Mouse (Mus musculus) G1E (cell line): ENCODE measurements around the gene Tlr13. TPM values are rescaled to one million over a fixed set of nuclear protein-coding genes. Genes with fewer than 3 reads are reported as not detected.

Experiments
- ATAC-seq: 2 replicates; pipeline ENCODE4 v1.8.0; 2016; ENCODE audit warnings: mild to moderate bottlenecking; ENCODE audit not compliant: insufficient number of reproducible peaks, poor library complexity, low FRiP score, severe bottlenecking; ENCODE audit errors: extremely low read depth
- DNase-seq: peaks from one replicate; pipeline ENCODE4 v3.0.0; 2012; ENCODE audit warnings: low spot score
- H3K27me3 ChIP-seq: 2 replicates; pipeline ENCODE4 v1.6.1; 2012; ENCODE audit warnings: mild to moderate bottlenecking, low read length, inconsistent platforms; ENCODE audit not compliant: insufficient read depth
- H3K36me3 ChIP-seq: replicated peaks from 2 replicates; pipeline ENCODE3; 2012; ENCODE audit warnings: mild to moderate bottlenecking, inconsistent platforms
- H3K4me1 ChIP-seq: 2 replicates; pipeline ENCODE4 v1.6.1; 2012; ENCODE audit warnings: low read depth, low read length, inconsistent platforms, mixed read lengths; ENCODE audit not compliant: insufficient read depth
- H3K4me3 ChIP-seq: 2 replicates; pipeline ENCODE4 v1.5.1; 2012; ENCODE audit warnings: low read depth, mild to moderate bottlenecking, inconsistent platforms, low read length, moderate library complexity, mixed read lengths
- H3K9me3 ChIP-seq: replicated peaks from 2 replicates; pipeline ENCODE4 v1.6.1; 2012; ENCODE audit warnings: inconsistent platforms
- CTCF ChIP-seq: IDR thresholded peaks from 2 replicates; pipeline ENCODE4 v1.5.1; 2012; ENCODE audit warnings: low read depth, low read length, inconsistent platforms, mixed read lengths
- GATA1 ChIP-seq: IDR thresholded peaks from 2 replicates; pipeline ENCODE4 v1.6.1; 2012; ENCODE audit warnings: borderline replicate concordance, low read length, inconsistent platforms, mixed read lengths
- GATA2 ChIP-seq: IDR thresholded peaks from 2 replicates; pipeline ENCODE4 v1.6.1; 2012; ENCODE audit warnings: low read depth, low read length, inconsistent platforms, borderline replicate concordance
- POLR2AphosphoS5 ChIP-seq: IDR thresholded peaks from 2 replicates; pipeline ENCODE4 v1.6.1; 2012; ENCODE audit warnings: low read depth, low read length, inconsistent platforms; ENCODE audit not compliant: insufficient replicate concordance
- TAL1 ChIP-seq: conservative IDR thresholded peaks from 2 replicates; pipeline ENCODE4 v1.6.1; 2012; ENCODE audit warnings: low read depth, low read length, inconsistent platforms, mixed read lengths
- polyA plus RNA-seq: library from polyadenylated mRNA; stranded (reverse); fragments of >175 nt; gene quantifications from 2 replicates; pipeline ENCODE4 v1.2.3, GENCODE M21; 2012
- total RNA-seq, 2 experiments: library from RNA; stranded (forward) in 1 of 2; stranded (reverse) in 1 of 2; fragments of 200-1000 nt in 1 of 2; fragments of >200 nt in 1 of 2; fragmentation: Nextera tagmentation in 1 of 2; gene quantifications; 2 replicates each; pipeline ENCODE4 v1.2.3; 2014 to 2017

Gene Tlr13
- total and polyA plus RNA-seq, 3 experiments: 0.11 TPM; not detected in 2

DNA sequence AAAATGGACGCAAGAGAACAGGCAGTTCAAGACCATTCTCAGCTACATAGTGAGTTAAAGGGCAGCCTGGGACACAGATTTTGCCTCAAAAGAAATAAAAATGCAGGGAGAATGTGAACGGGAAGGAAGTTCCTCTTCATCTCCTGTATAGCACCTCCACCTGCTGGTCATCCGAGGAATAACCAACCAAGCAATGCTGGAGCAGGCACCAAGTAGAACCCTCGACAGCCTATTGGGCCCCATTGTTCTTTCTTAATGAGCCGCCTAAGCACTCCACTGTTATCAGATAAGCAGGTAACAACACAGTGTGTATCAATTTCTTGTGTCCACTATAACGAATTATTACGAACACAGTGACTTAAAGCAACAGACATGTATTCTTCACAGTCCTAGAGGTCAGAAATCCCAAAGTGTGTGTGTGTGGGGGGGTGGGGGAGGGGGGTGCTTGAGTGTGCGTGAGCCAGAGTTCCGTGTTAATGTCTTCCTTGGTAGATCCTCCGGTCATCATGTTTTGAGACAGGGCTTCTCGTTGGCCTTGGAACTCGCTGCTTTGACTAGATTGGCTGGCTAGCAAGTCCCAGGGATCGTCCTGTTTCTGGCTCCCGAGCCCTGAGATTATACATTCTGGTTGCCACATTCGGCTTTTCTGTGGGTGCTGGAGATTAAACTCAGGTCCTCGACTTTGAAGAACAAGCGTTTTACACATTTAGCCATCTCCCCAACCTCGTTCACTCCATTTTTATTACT is 28.3 kb downstream of the Tlr13 start:
- H3K36me3 ChIP-seq: no peaks in the 10 kb centered on the region
- TF ChIP-seq GATA2 (no peak), CTCF (peak; percentile 55; the same call in 1 of the 2 replicates), GATA1 (no peak)
- H3K4me1 ChIP-seq: peaks cover 13% of the 10 kb centered on the region
- H3K9me3 ChIP-seq: no peaks in the 10 kb centered on the region
- H3K4me3 ChIP-seq: peak overlapping the region; percentile 27; the same call in 1 of the 2 replicates
- ATAC-seq (peak; percentile 73), DNase-seq (peak; percentile 14)
- H3K27me3 ChIP-seq: peaks cover 2% of the 10 kb centered on the region; the same call in 1 of the 2 replicates

GRCm38 (mm10) chrX:106171853-106172154 is 28.8 kb downstream of the Tlr13 start:
- peaks cover 6% of the 10 kb centered on the region; the same call in 1 of the 2 replicates for H3K27me3 ChIP-seq
- no peaks in the 10 kb centered on the region for H3K36me3 ChIP-seq
- ATAC-seq (no peak), DNase-seq (no peak)
- TF ChIP-seq GATA2: no peak
- TF ChIP-seq POLR2AphosphoS5: no peak
- TF ChIP-seq CTCF: no peak
- no peak for TF ChIP-seq GATA1
- TF ChIP-seq TAL1: no peak
- H3K9me3 ChIP-seq: no peaks in the 10 kb centered on the region
- H3K4me3 ChIP-seq: no peak overlapping the region
- peaks cover 13% of the 10 kb centered on the region for H3K4me1 ChIP-seq

GRCm38 (mm10) chrX:106176331-106176730 is 33.3 kb downstream of the Tlr13 start:
- Histone ChIP-seq H3K9me3 (no peaks in the 10 kb centered on the region), H3K4me3 (no peak overlapping the region), H3K36me3 (no peaks in the 10 kb centered on the region), H3K4me1 (peaks cover 3% of the 10 kb centered on the region; the same call in 1 of the 2 replicates), H3K27me3 (peaks cover 9% of the 10 kb centered on the region; the same call in 1 of the 2 replicates)
- DNase-seq (no peak), ATAC-seq (no peak)
- TF ChIP-seq TAL1 (no peak), GATA1 (no peak), GATA2 (no peak), POLR2AphosphoS5 (no peak), CTCF (no peak)

- Histone ChIP-seq H3K4me3 (no peak overlapping the region), H3K4me1 (peaks cover 17% of the 10 kb centered on the region), H3K27me3 (peaks cover 3% of the 10 kb centered on the region; the same call in 1 of the 2 replicates), H3K36me3 (peaks cover 19% of the 10 kb centered on the region), H3K9me3 (peaks cover 6% of the 10 kb centered on the region)
- ATAC-seq (no peak), DNase-seq (no peak)
- TF ChIP-seq GATA1: no peak
- TF ChIP-seq TAL1: peak; percentile 42
- no peak for TF ChIP-seq CTCF
These were observed 41.3 kb downstream of the Tlr13 start for GRCm38 (mm10) chrX:106184279-106184678.

DNA sequence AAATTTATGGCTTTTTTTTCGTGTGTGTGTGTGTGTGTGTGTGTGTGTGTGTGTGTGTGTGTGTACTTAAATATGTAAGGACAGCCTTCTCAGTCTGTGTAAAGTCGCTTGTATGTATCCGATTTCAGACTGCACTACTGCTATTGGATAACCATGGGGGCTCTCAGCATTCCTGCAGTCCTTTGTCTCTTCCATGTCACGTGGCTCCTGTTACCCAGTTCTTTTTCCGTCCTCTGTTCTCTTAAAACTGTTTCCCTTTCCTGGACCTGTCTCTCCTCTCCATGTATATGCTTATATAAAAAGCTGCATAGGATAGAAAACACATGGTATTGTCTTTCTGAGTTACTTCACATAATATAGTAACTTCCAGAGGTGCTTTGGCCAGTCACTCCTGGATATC is 42.7 kb downstream of the Tlr13 start:
- H3K27me3 ChIP-seq: peaks cover 3% of the 10 kb centered on the region; the same call in 1 of the 2 replicates
- no peak overlapping the region for H3K4me3 ChIP-seq
- TF ChIP-seq CTCF (no peak), GATA2 (no peak), TAL1 (no peak), POLR2AphosphoS5 (no peak), GATA1 (no peak)
- DNase-seq (no peak), ATAC-seq (no peak)
- peaks cover 17% of the 10 kb centered on the region for H3K4me1 ChIP-seq
- H3K9me3 ChIP-seq: peaks cover 6% of the 10 kb centered on the region
- peaks cover 29% of the 10 kb centered on the region for H3K36me3 ChIP-seq

GRCm38 (mm10) chrX:106186713-106187649 is 44.0 kb downstream of the Tlr13 start, which contains the start of gene Pgk1:
TSS of gene Pgk1 (plus strand) at chrX:106187100.
- DNase-seq (peak; percentile 93), ATAC-seq (peak; percentile 97)
- H3K4me3 ChIP-seq: peak within 1 kb of the TSS; percentile 74
- H3K4me1 ChIP-seq: peaks cover 21% of the 10 kb centered on the region
- peaks cover 36% of the 10 kb centered on the region for H3K36me3 ChIP-seq
- TF ChIP-seq POLR2AphosphoS5 (no peak), TAL1 (no peak), GATA1 (no peak), CTCF (no peak), GATA2 (no peak)
- H3K27me3 ChIP-seq: peaks cover 3% of the 10 kb centered on the region; the same call in 1 of the 2 replicates
- H3K9me3 ChIP-seq: peaks cover 6% of the 10 kb centered on the region
